Mouse (Mus musculus): ENCODE results near the gene Tcf7l1. TPM values are rescaled to one million over a fixed set of nuclear protein-coding genes. Genes with fewer than 3 reads are reported as not detected.
"Not testable (repeated sequence)": the region's sequence is repeated elsewhere in the genome, so short reads cannot be mapped to it uniquely, and the experiment has no call there.

The Tcf7l1 gene
- 5.5 and 6.2 TPM in 2 replicates for polyA plus RNA-seq (2012; rRNA removed)

- H3K4me1 ChIP-seq (ENCODE audit: control insufficient read depth, insufficient read depth, low read length), result no peaks in the 10 kb centered on the region
- peak within 1 kb of the TSS; percentile 55 for H3K4me3 ChIP-seq (replicated peaks; ENCODE audit: insufficient read depth, low read depth, low read length)
- no peak within 1 kb of the TSS for H3K27ac ChIP-seq (ENCODE audit: insufficient read depth, low read length)
- DNase-seq, result peak; percentile 66 to 76
- H3K27me3 ChIP-seq (ENCODE audit: control insufficient read depth, insufficient read depth, low read length), result no peaks in the 10 kb centered on the region; the same call in 1 of the 2 replicates
- TF ChIP-seq POLR2A (IDR thresholded peaks at IDR 0.05; ENCODE audit: borderline replicate concordance, insufficient read depth, low read length), result no peak
- TF ChIP-seq CTCF (IDR thresholded peaks at IDR 0.05; ENCODE audit: borderline replicate concordance, insufficient read depth, low read depth, low read length), result peak; percentile 72
- WGBS, result under 1% methylated on average over 74 of the region's 80 CpGs
Measured at GRCm38 (mm10) chr6:72788892-72789699, at the start of gene Tcf7l1. Gene Tcf7l1, minus strand, starts transcription at chr6:72789254.

GRCm38 (mm10) chr6:72837756-72838155 lies 48.7 kb upstream of the Tcf7l1 start:
- no peaks in the 10 kb centered on the region for H3K4me1 ChIP-seq (ENCODE audit: control insufficient read depth, insufficient read depth, low read length)
- no peak overlapping the region for H3K4me3 ChIP-seq (replicated peaks; ENCODE audit: insufficient read depth, low read depth, low read length)
- 88% methylated on average over 4 of the region's 4 CpGs for WGBS
- no peak for TF ChIP-seq CTCF (IDR thresholded peaks at IDR 0.05; ENCODE audit: borderline replicate concordance, insufficient read depth, low read depth, low read length)
- H3K27ac ChIP-seq (ENCODE audit: insufficient read depth, low read length), result no peak overlapping the region
- H3K27me3 ChIP-seq (ENCODE audit: control insufficient read depth, insufficient read depth, low read length), result no peaks in the 10 kb centered on the region
- no peak for DNase-seq

GRCm38 (mm10) chr6:72834518-72834917 lies 45.5 kb upstream of the Tcf7l1 start:
- TF ChIP-seq POLR2A (IDR thresholded peaks at IDR 0.05; ENCODE audit: borderline replicate concordance, insufficient read depth, low read length), result no peak
- TF ChIP-seq CTCF (IDR thresholded peaks at IDR 0.05; ENCODE audit: borderline replicate concordance, insufficient read depth, low read depth, low read length), result no peak
- DNase-seq, result no peak
- H3K4me1 ChIP-seq (ENCODE audit: control insufficient read depth, insufficient read depth, low read length), result no peaks in the 10 kb centered on the region
- H3K27ac ChIP-seq (ENCODE audit: insufficient read depth, low read length), result no peak overlapping the region
- no peaks in the 10 kb centered on the region for H3K27me3 ChIP-seq (ENCODE audit: control insufficient read depth, insufficient read depth, low read length)
- no peak overlapping the region for H3K4me3 ChIP-seq (replicated peaks; ENCODE audit: insufficient read depth, low read depth, low read length)
- WGBS, result 42% methylated on average over 4 of the region's 4 CpGs

- H3K4me1 ChIP-seq (ENCODE audit: control insufficient read depth, insufficient read depth, low read length), result no peaks in the 10 kb centered on the region
- TF ChIP-seq POLR2A (IDR thresholded peaks at IDR 0.05; ENCODE audit: borderline replicate concordance, insufficient read depth, low read length), result no peak
- no peak for TF ChIP-seq CTCF (IDR thresholded peaks at IDR 0.05; ENCODE audit: borderline replicate concordance, insufficient read depth, low read depth, low read length)
- H3K27me3 ChIP-seq (ENCODE audit: control insufficient read depth, insufficient read depth, low read length), result no peaks in the 10 kb centered on the region
- 68% methylated on average over 3 of the region's 3 CpGs for WGBS
- no peak overlapping the region for H3K27ac ChIP-seq (ENCODE audit: insufficient read depth, low read length)
- no peak overlapping the region for H3K4me3 ChIP-seq (replicated peaks; ENCODE audit: insufficient read depth, low read depth, low read length)
- DNase-seq, result no peak
Measured at GRCm38 (mm10) chr6:72831858-72832257, 42.8 kb upstream of the Tcf7l1 start.

GRCm38 (mm10) chr6:72831276-72831675 lies 42.2 kb upstream of the Tcf7l1 start:
- TF ChIP-seq CTCF (IDR thresholded peaks at IDR 0.05; ENCODE audit: borderline replicate concordance, insufficient read depth, low read depth, low read length) (peak; percentile 63; the same call in 1 of the 2 replicates), POLR2A (IDR thresholded peaks at IDR 0.05; ENCODE audit: borderline replicate concordance, insufficient read depth, low read length) (no peak)
- peak; percentile 19 to 33 for DNase-seq
- H3K4me3 ChIP-seq (replicated peaks; ENCODE audit: insufficient read depth, low read depth, low read length), result no peak overlapping the region
- H3K4me1 ChIP-seq (ENCODE audit: control insufficient read depth, insufficient read depth, low read length), result no peaks in the 10 kb centered on the region
- no peak overlapping the region for H3K27ac ChIP-seq (ENCODE audit: insufficient read depth, low read length)
- 28% methylated on average over 3 of the region's 3 CpGs for WGBS
- no peaks in the 10 kb centered on the region for H3K27me3 ChIP-seq (ENCODE audit: control insufficient read depth, insufficient read depth, low read length)

- H3K4me3 ChIP-seq (replicated peaks; ENCODE audit: insufficient read depth, low read depth, low read length), result no peak overlapping the region
- H3K27me3 ChIP-seq (ENCODE audit: control insufficient read depth, insufficient read depth, low read length), result no peaks in the 10 kb centered on the region; the same call in 1 of the 2 replicates
- no peaks in the 10 kb centered on the region for H3K4me1 ChIP-seq (ENCODE audit: control insufficient read depth, insufficient read depth, low read length)
- H3K27ac ChIP-seq (ENCODE audit: insufficient read depth, low read length), result no peak overlapping the region
- 87% methylated on average over 3 of the region's 3 CpGs for WGBS
- TF ChIP-seq CTCF (IDR thresholded peaks at IDR 0.05; ENCODE audit: borderline replicate concordance, insufficient read depth, low read depth, low read length) (0 out of 2 replicates have a peak, but pooled peaks have one; percentile 7), POLR2A (IDR thresholded peaks at IDR 0.05; ENCODE audit: borderline replicate concordance, insufficient read depth, low read length) (no peak)
- no peak for DNase-seq
Measured at GRCm38 (mm10) chr6:72828857-72829256, 39.8 kb upstream of the Tcf7l1 start.

GRCm38 (mm10) chr6:72828037-72828436 lies 39.0 kb upstream of the Tcf7l1 start:
- not testable (repeated sequence) for H3K4me3 ChIP-seq (replicated peaks; ENCODE audit: insufficient read depth, low read depth, low read length); DNase-seq; H3K27ac ChIP-seq (ENCODE audit: insufficient read depth, low read length); H3K4me1 ChIP-seq (ENCODE audit: control insufficient read depth, insufficient read depth, low read length); H3K27me3 ChIP-seq (ENCODE audit: control insufficient read depth, insufficient read depth, low read length)
- WGBS, result 13% methylated on average over 9 of the region's 9 CpGs

GRCm38 (mm10) chr6:72825762-72826161 lies 36.7 kb upstream of the Tcf7l1 start:
- 60% methylated on average over 9 of the region's 9 CpGs for WGBS
- H3K4me1 ChIP-seq (ENCODE audit: control insufficient read depth, insufficient read depth, low read length), result no peaks in the 10 kb centered on the region
- no peaks in the 10 kb centered on the region; the same call in 1 of the 2 replicates for H3K27me3 ChIP-seq (ENCODE audit: control insufficient read depth, insufficient read depth, low read length)
- no peak for DNase-seq
- H3K27ac ChIP-seq (ENCODE audit: insufficient read depth, low read length), result no peak overlapping the region
- TF ChIP-seq POLR2A (IDR thresholded peaks at IDR 0.05; ENCODE audit: borderline replicate concordance, insufficient read depth, low read length) (no peak), CTCF (IDR thresholded peaks at IDR 0.05; ENCODE audit: borderline replicate concordance, insufficient read depth, low read depth, low read length) (no peak)
- H3K4me3 ChIP-seq (replicated peaks; ENCODE audit: insufficient read depth, low read depth, low read length), result no peak overlapping the region

All from cerebellum, adult 2 months (tissue).